Mouse (Mus musculus) cerebellum, adult 2 months (tissue): ENCODE data around the gene Vsig10. TPM values are rescaled to one million over a fixed set of nuclear protein-coding genes. Genes with fewer than 3 reads are reported as not detected.
"Not testable (repeated sequence)": the region's sequence is repeated elsewhere in the genome, so short reads cannot be mapped to it uniquely, and the experiment has no call there.

ENCODE experiments used
- DNase-seq, 2 experiments: peaks; one replicate each; pipeline ENCODE4 v3.0.0; 2021
- H3K27ac ChIP-seq: fragments of 200-500 bp; 2 replicates; pipeline ENCODE4 v1.5.1; 2012; ENCODE audit warnings: low read length, control low read depth, inconsistent platforms; ENCODE audit not compliant: insufficient read depth
- H3K27me3 ChIP-seq: fragments of 200-500 bp; 2 replicates; pipeline ENCODE4 v1.6.1; 2012; ENCODE audit warnings: inconsistent platforms, mild to moderate bottlenecking, low read length, moderate library complexity; ENCODE audit not compliant: control insufficient read depth, insufficient read depth
- H3K4me1 ChIP-seq: fragments of 200-500 bp; 2 replicates; pipeline ENCODE4 v1.6.1; 2011; ENCODE audit warnings: low read length; ENCODE audit not compliant: control insufficient read depth, insufficient read depth
- H3K4me3 ChIP-seq: fragments of 200-500 bp; replicated peaks from 2 replicates; pipeline ENCODE3; 2011; ENCODE audit warnings: mild to moderate bottlenecking, low read depth, low read length, control low read depth; ENCODE audit not compliant: insufficient read depth
- CTCF ChIP-seq: fragments of 200-500 bp; IDR thresholded peaks from 2 replicates; pipeline ENCODE4 v1.5.1; 2011; ENCODE audit warnings: low read depth, mild to moderate bottlenecking, control low read depth, low read length, moderate library complexity, borderline replicate concordance; ENCODE audit not compliant: insufficient read depth
- POLR2A ChIP-seq: fragments of 200-500 bp; IDR thresholded peaks from 2 replicates; pipeline ENCODE4 v1.6.1; 2011; ENCODE audit warnings: low read length, control low read depth, borderline replicate concordance; ENCODE audit not compliant: insufficient read depth
- WGBS: fragments of 180-500 bp; shearing (Covaris S2); methylation state at CpG from one replicate; pipeline ENCODE4 v1.1.7; 2018; 5-methylcytosine and 5-hydroxymethylcytosine counted together
- polyA plus RNA-seq: library from polyadenylated mRNA; depleted of rRNA; stranded (reverse); fragments of >200 nt; gene quantifications from 2 replicates; pipeline ENCODE4 v1.2.3, GENCODE M21; 2012

Gene Vsig10
- polyA plus RNA-seq, 1 experiment: 3.9 TPM

DNA sequence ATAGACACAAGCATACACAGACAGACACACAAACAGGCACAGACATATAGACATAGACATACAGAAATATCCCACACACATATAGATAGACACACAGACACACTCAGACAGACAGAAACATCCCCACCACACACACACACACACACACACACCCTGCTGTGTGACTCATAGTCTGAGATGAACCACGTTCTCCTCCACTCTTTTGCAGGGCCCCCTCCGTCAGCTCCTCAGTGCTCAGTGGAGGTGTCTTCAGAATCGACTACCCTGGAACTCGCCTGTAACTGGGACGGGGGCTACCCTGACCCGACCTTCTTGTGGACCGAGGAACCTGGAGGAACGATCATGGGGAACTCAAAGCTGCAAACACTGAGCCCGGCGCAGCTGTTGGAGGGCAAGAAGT, 19.1 kb downstream of the Vsig10 start:
- no peak overlapping the region for H3K27ac ChIP-seq
- no peak overlapping the region for H3K4me3 ChIP-seq
- H3K4me1 ChIP-seq: no peaks in the 10 kb centered on the region
- no peak for DNase-seq
- no peak for TF ChIP-seq CTCF
- H3K27me3 ChIP-seq: no peaks in the 10 kb centered on the region
- 90% methylated on average over 10 of the region's 10 CpGs for WGBS

DNA sequence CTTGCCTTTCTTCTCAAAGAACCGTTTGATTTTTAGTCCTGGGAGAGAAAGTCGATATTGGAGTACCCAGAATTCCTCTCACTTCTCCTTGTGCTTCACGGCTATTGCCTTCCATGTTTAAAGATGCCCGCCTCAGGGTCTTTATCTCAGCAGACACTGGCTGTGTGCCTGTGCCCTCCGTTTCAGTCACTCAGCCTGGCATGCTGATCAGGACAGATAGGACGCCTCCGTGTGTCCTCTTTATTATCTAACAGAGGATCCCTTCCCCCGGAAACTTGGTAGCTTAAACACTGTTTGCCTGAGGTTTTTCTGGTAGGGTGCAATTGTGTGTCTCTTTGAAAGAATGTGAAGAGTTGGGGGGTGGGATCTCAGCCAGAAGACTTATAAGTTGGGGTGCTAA, 19.6 kb downstream of the Vsig10 start:
- Histone ChIP-seq H3K4me1 (no peaks in the 10 kb centered on the region), H3K27ac (no peak overlapping the region), H3K4me3 (no peak overlapping the region), H3K27me3 (no peaks in the 10 kb centered on the region)
- TF ChIP-seq CTCF: no peak
- WGBS: 78% methylated on average over 8 of the region's 8 CpGs
- no peak for DNase-seq

DNA sequence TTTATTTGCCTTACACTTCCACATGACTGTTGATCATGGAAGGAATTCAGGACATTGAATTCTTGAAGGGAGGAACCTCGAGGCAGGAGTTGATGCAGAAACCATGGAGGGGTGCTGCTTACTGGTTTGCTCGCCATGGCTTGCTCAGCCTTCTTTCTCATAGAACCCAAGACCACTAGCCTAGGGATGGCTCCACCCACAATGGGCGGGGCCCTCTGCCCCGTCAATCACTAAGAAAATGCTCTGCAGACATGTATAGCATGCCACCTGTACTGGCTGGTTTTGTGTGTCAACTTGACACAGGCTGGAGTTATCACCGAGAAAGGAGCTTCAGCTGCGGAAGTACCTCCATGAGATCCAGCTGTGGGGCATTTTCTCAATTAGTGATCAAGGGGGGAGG, 21.2 kb downstream of the Vsig10 start:
- Histone ChIP-seq H3K4me3 (no peak overlapping the region), H3K27ac (no peak overlapping the region), H3K4me1 (no peaks in the 10 kb centered on the region), H3K27me3 (no peaks in the 10 kb centered on the region)
- no peak for DNase-seq
- TF ChIP-seq CTCF (no peak), POLR2A (no peak)
- WGBS: 86% methylated on average over 6 of the region's 6 CpGs

DNA sequence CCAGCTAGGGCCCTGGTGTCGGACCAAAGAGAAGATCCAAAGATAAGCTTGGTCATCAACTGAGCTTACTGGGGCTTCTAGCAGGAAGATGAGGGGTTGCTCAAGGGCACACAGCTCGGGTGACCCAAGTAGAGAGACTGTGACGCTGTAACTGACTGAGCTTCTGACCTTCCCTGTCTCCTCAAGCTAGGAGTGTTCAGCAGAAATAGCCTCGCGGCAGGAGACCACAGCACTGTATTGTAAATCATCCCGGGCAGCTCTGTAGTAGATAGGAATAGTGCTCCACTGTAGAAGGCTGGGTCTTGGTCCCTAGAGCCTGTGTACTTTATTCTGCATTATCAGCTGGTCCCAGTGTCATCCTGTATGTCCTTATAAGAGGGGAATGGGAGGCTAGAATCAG, 23.0 kb downstream of the Vsig10 start:
- Histone ChIP-seq H3K27me3 (no peaks in the 10 kb centered on the region), H3K27ac (no peak overlapping the region), H3K4me3 (no peak overlapping the region), H3K4me1 (no peaks in the 10 kb centered on the region)
- TF ChIP-seq CTCF (no peak), POLR2A (no peak)
- 87% methylated on average over 6 of the region's 6 CpGs for WGBS
- DNase-seq: no peak

DNA sequence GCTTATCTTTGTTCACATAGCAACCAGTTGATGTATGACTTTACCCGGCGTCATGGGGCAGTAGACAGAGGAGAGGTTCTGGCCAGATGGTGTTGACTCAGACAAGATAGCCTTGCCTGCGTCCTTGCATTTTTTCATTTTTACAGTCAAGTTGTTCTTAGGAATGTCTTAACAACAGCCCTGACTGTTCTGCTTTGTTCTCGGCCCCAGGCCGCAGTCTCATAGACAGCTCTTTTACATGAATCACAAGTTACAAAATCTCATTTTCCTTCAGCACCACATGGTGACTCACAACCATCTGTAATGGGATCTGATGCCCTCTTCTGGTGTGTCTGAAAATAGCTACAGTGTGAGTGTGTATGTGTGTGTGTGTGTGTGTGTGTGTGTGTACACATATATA, 25.6 kb downstream of the Vsig10 start:
- H3K4me1 ChIP-seq, H3K27me3 ChIP-seq, H3K27ac ChIP-seq, DNase-seq, H3K4me3 ChIP-seq: not testable (repeated sequence)
- 84% methylated on average over 5 of the region's 5 CpGs for WGBS

DNA sequence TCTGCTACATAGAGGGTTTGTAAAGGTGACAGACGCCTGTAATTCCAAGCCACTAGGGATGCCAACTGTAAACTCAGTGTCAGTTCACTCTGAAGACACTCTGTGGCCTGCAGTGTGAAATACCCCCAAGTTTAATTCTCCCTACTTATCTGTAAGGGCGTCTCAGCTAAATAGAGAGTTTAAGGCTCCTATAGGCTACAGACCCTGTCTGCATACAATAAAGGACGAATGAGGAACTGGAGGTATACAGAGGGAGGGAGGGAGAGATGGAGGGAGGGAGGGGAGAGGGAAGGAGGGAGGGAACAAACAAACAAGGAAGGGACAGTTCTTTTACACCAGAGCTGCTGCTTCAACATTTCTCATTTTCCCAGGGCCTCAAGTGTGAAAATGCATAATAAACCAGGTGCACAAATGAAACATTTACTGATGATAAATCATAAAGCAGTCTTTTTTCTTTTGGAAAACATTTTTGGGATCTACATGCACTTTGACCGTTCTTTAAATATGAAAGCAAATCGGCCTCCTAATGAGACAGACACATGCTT, 26.6 kb downstream of the Vsig10 start:
- TF ChIP-seq CTCF (no peak), POLR2A (no peak)
- no peak overlapping the region for H3K27ac ChIP-seq
- no peak overlapping the region for H3K4me3 ChIP-seq
- DNase-seq: no peak
- 85% methylated on average over 5 of the region's 5 CpGs for WGBS
- no peaks in the 10 kb centered on the region for H3K27me3 ChIP-seq
- H3K4me1 ChIP-seq: no peaks in the 10 kb centered on the region

DNA sequence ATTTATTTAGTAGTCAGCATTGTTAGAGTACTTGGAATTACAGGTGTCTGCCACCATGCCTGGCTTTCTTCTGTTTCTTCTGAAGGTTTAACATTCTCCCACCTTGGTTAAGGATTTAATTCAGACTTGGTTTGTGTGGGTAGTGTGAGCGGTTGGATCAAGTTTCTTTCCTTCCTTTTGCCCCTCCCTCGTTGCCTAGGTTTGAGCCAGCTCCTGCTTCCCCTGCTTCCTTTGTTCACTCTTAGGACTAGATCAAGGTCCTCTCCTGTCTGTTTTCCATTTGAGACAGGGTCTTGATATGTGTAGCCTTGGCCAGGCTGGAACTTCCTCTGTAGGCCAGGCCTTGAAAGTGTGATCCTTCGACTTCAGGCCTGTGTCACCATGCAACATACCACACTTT, 27.4 kb downstream of the Vsig10 start:
- Histone ChIP-seq H3K4me3 (no peak overlapping the region), H3K27ac (no peak overlapping the region), H3K27me3 (no peaks in the 10 kb centered on the region), H3K4me1 (no peaks in the 10 kb centered on the region)
- no peak for TF ChIP-seq CTCF
- DNase-seq: no peak
- WGBS: 69% methylated on average over 3 of the region's 3 CpGs

DNA sequence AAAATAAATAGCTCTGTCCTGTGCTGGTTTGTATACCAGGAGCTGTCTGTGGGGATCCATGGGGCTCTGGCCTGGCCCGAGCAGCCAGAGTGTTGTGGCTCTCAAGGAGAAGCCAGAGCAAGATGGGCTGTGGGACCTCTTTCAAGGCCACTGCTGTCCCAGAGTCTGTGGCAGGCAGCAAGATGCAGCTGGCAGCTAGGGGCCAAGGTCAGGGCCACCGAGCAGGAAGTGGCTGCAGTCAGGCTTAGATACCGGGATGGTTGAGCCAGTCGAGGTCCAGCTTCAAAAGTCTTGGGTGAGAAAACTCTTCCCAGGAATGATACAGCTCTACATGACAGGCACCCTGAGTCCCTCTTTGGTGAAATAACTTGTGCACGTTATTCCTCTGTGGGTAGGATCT, 28.1 kb downstream of the Vsig10 start:
- 90% methylated on average over 5 of the region's 5 CpGs for WGBS
- TF ChIP-seq POLR2A (no peak), CTCF (no peak)
- no peak for DNase-seq
- Histone ChIP-seq H3K27ac (no peak overlapping the region), H3K4me3 (no peak overlapping the region), H3K27me3 (no peaks in the 10 kb centered on the region), H3K4me1 (no peaks in the 10 kb centered on the region)

DNA sequence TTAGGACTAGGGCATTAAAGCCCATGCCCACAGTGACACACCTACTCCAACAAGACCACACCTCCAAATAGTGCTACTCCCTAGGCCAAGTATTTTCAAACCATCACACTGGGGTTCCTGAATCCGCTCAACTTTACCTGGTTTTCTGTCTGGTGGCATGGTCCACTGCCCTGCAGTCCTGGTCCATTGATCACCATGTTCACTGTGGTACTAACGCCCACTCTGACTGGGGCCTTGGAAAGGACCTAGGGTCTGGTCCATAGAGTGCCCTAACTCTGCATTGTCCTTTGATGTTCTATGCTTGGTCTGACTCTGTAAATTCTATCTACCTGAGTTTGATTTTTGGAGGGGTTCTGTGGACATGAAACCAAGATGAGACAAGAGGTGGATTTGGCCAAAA, 29.0 kb downstream of the Vsig10 start:
- Histone ChIP-seq H3K4me1 (no peaks in the 10 kb centered on the region), H3K27me3 (no peaks in the 10 kb centered on the region), H3K27ac (no peak overlapping the region), H3K4me3 (no peak overlapping the region)
- no peak for TF ChIP-seq POLR2A
- no peak for TF ChIP-seq CTCF
- WGBS: 92% methylated on average over 2 of the region's 2 CpGs
- DNase-seq: no peak
